Mouse (Mus musculus) embryonic facial prominence, embryonic 10.5 days (tissue): Measurements from ENCODE around the gene Dcun1d1. TPM values are rescaled to one million over a fixed set of nuclear protein-coding genes. Genes with fewer than 3 reads are reported as not detected.

ENCODE experiments used
- DNase-seq: peaks from one replicate; pipeline ENCODE4 v3.0.0-alpha.2; 2017; ENCODE audit warnings: low spot score
- H3K27ac ChIP-seq: fragments of 300-500 bp; sonication (generic); replicated peaks from 2 replicates; pipeline ENCODE4 v1.5.1; 2016; ENCODE audit warnings: mild to moderate bottlenecking
- H3K27me3 ChIP-seq: fragments of 300-500 bp; sonication (generic); replicated peaks from 2 replicates; pipeline ENCODE4 v1.6.1; 2016; ENCODE audit warnings: low read depth, mild to moderate bottlenecking; ENCODE audit not compliant: poor library complexity, severe bottlenecking
- H3K36me3 ChIP-seq: fragments of 300-500 bp; sonication (generic); replicated peaks from 2 replicates; pipeline ENCODE4 v1.6.1; 2016; ENCODE audit warnings: mild to moderate bottlenecking, moderate library complexity
- H3K4me1 ChIP-seq: fragments of 300-500 bp; sonication (generic); 2 replicates; pipeline ENCODE4 v1.6.1; 2016
- H3K4me3 ChIP-seq: fragments of 300-500 bp; sonication (generic); 2 replicates; pipeline ENCODE4 v1.5.1; 2016; ENCODE audit warnings: mild to moderate bottlenecking, moderate library complexity
- H3K9me3 ChIP-seq: fragments of 300-500 bp; sonication (generic); 2 replicates; pipeline ENCODE4 v1.6.1; 2016; ENCODE audit warnings: mild to moderate bottlenecking
- WGBS: fragments of 180-500 bp; shearing (Covaris S2); methylation state at CpG from one replicate; pipeline ENCODE4 v1.1.7; 2016; 5-methylcytosine and 5-hydroxymethylcytosine counted together
- polyA plus RNA-seq: library from polyadenylated mRNA; unstranded; fragments of >200 nt; fragmentation: Nextera tagmentation; extraction: Ambion mirVana; gene quantifications from 2 replicates; pipeline ENCODE4 v1.2.1, GENCODE M21; 2016

Gene Dcun1d1
- polyA plus RNA-seq, 1 experiment from 2014 or later, result 104 TPM

DNA sequence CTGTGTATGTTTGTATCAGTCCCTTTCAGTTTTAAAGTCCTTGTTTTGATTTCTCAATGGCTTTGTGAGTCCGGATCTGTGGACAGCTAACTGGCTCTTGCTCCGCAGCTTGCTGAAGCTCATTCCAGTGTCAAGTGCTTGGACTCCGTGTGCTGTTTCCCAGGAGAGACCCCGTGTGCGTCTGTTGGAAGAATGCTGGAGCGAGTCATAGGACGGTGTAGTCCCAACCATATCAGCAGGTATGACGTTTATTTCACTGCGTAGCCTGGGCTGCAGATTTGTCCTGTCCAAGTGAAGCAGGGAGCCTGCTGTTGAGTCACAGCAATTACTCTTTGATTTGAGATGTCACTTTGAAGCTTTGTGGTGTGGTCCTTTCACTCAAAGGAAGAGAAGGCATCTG, 87.9 kb downstream of the Dcun1d1 start:
- Histone ChIP-seq H3K9me3 (no peaks in the 10 kb centered on the region), H3K27ac (no peak overlapping the region), H3K4me1 (no peaks in the 10 kb centered on the region), H3K36me3 (peaks cover 27% of the 10 kb centered on the region), H3K4me3 (no peak overlapping the region), H3K27me3 (no peaks in the 10 kb centered on the region)
- WGBS, result 94% methylated on average over 9 of the region's 9 CpGs
- no peak for DNase-seq

Other genes with a start within 250 kb of the Dcun1d1 start
- gene Atp11b, start 183.3 kb downstream of the Dcun1d1 start, polyA plus RNA-seq, result 31.0 and 32.0 TPM in 2 replicates
- 37.0 and 42.2 TPM in 2 replicates for gene Mccc1, start 63.2 kb upstream of the Dcun1d1 start, polyA plus RNA-seq
- gene Ccdc144b, start 116.1 kb upstream of the Dcun1d1 start, polyA plus RNA-seq, result not detected in 2 replicates
- gene Acad9, start 128.5 kb upstream of the Dcun1d1 start, polyA plus RNA-seq, result 97.7 and 98.3 TPM in 2 replicates
- 8.2 and 9.7 TPM in 2 replicates for gene D3Ertd254e, start 213.6 kb upstream of the Dcun1d1 start, polyA plus RNA-seq